Mouse (Mus musculus): ENCODE measurements at regions not wholly inside any gene's neighbourhood (a gene's known extent, or its start where the extent isn't known, plus 50 kb on each side); places are given as distances from the start of the nearest gene placed in this dataset.

DNA sequence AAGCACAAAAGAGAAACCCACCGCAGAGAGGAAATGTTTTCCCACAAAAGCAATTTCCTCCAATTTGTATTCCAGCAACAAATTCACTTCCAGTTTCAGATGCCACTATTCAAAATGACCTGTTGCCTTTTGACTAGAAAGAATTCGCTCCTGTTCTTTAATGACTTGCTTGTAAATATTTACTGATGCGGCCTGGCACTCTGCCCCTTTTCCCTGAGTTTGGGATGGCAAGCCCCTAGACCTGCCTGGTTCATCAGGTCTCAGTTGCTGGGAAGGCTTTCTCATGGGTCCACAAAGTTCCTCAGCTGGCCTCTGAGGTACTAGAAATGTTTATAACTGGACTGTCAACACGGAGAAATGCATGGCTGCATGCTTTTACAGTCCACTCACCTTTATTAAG, 161.7 kb upstream of the Phactr1 start:
- DNase-seq (ENCODE audit: low spot score) = peak; percentile 32

- DNase-seq (ENCODE audit: low spot score) = no peak
Observed at GRCm38 (mm10) chr13:42522553-42522952, 157.9 kb upstream of the Phactr1 start.

DNA sequence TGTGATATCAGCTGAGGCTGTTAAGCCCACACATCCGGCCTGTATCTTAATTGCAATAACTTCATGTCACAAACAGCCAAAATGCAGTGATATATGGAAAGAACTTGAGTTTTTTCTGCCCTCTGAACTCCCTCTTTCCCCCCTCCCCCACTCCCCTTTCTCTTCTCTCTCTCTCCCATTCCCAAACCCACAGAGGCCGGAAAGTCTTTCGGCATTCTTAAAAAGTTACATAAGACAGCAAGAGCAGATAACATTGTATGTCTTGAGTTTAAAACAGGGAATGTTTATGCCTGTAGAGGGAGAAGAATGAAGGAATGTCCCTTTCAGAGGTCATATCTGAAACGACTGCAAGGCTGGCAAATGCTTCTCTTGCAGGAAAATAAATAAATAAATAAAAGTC, 154.3 kb upstream of the Phactr1 start:
- DNase-seq (ENCODE audit: low spot score) = no peak

DNA sequence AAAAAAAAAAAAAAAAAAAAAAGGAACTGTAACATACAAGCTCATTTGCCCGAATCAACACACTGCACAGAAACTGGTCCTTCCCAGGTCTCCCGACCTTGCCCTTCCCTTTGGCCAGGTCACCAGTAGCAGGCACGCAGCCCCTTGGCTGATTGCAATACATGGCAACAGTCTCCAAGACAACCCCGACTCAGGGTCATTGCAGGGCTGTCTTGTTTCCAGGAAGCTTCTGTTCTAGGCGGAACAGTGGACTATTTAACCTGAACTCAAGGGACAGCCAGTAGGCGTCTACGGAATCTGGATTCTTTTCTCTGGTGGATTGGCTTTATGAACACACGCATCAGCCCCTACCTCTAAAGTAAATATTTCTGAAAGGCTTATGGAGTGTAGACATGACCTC, 153.5 kb upstream of the Phactr1 start:
- peak; percentile 81 for DNase-seq (ENCODE audit: low spot score)

DNA sequence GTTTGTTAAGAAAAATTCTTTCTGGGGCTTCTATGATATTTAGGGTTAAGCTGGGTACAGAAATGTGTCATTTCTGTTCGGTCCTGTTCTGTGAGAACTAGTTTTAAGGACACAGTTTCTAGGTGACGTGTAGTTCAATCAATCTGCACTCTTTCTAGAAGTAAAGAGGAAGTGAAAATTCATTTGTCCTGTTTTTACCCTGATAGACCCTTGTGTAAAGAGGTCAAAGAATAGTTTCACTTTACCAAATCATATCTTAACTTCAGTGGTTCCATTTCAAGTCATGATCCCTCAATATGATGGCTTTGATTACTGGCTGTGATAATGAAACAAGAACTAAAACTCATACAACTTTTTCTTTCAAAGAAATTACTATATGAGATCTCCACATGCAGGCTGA, 152.3 kb upstream of the Phactr1 start:
- DNase-seq (ENCODE audit: low spot score) = no peak

- no peak for DNase-seq (ENCODE audit: low spot score)
Observed at GRCm38 (mm10) chr13:42536501-42537210, 143.8 kb upstream of the Phactr1 start.

GRCm38 (mm10) chr13:42538046-42538445, 142.4 kb upstream of the Phactr1 start:
- DNase-seq (ENCODE audit: low spot score) = no peak

- DNase-seq (ENCODE audit: low spot score) = no peak
Observed at GRCm38 (mm10) chr13:42544536-42545094, 135.8 kb upstream of the Phactr1 start.

DNA sequence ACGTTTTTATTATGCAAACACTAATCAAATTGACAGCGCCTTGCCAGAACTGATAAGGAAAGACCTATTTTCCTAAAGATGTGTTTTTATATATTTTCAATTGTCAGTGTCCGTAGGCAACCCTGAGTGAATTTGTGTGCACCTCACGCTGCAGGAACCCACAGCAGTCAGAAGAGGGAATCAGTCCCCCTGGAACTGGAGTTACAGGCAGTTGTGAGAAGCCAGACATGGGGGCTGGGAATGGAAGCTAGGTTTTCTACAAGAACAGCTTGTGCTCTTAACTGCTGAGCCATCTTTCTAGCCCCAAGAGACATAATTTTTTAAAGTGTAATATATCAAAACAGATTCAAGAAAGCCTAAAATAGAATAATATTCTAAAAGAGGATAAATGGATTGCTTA, 134.0 kb upstream of the Phactr1 start:
- no peak for DNase-seq (ENCODE audit: low spot score)

GRCm38 (mm10) chr13:42546851-42547250, 133.6 kb upstream of the Phactr1 start:
- no peak for DNase-seq (ENCODE audit: low spot score)

DNA sequence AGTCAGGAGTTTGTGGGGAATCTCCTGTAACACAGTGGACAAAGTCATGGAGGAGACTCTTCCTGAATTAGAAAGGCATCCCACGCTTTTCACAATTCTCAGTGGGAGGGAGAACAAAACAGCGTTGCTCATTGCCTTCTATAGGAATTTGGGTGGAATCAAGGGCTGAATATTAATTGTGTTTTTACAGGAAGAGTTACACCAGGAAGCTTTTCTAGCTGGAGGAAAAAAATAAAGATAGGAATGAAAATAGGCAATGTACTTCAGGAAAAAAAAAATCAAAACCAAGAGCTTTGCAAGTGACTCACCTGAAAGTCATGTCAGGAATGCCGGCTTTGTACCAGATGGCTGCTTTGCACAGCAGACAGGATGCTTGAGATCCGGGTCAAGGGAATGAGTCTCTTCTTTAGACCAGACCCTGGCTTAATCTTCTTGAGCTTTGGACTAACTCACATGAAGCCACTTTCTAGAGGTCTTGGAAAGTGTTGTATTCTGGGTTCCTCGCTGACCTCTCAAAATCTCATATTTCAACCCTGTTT, 131.3 kb upstream of the Phactr1 start:
- peak; percentile 52 for DNase-seq (ENCODE audit: low spot score)

- no peak for DNase-seq (ENCODE audit: low spot score)
Observed at GRCm38 (mm10) chr13:42554961-42555360, 125.5 kb upstream of the Phactr1 start.

GRCm38 (mm10) chr13:42558526-42558925, 121.9 kb upstream of the Phactr1 start:
- DNase-seq (ENCODE audit: low spot score) = no peak

DNA sequence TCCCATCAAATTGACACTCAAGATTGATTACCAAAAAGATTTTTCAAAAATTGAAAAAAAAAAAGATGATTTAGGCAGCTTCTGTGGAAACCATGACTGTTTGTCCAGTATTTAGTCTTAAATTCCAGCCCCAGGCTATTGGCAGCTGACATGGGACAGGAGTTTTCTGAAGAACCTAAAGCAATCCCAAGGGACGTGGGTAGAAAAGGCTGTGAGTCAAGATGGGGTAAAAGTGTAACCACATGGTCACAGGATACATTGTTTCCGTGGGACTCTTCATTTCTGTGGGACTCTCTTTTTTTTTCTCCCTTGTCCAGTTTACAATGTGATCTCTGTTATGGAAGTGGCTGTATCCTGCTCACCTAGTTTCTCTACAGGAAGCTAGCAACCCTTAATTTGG, 119.0 kb upstream of the Phactr1 start:
- no peak for DNase-seq (ENCODE audit: low spot score)

- DNase-seq (ENCODE audit: low spot score) = peak; percentile 84
Observed at GRCm38 (mm10) chr13:42565291-42566058, 114.9 kb upstream of the Phactr1 start.

DNA sequence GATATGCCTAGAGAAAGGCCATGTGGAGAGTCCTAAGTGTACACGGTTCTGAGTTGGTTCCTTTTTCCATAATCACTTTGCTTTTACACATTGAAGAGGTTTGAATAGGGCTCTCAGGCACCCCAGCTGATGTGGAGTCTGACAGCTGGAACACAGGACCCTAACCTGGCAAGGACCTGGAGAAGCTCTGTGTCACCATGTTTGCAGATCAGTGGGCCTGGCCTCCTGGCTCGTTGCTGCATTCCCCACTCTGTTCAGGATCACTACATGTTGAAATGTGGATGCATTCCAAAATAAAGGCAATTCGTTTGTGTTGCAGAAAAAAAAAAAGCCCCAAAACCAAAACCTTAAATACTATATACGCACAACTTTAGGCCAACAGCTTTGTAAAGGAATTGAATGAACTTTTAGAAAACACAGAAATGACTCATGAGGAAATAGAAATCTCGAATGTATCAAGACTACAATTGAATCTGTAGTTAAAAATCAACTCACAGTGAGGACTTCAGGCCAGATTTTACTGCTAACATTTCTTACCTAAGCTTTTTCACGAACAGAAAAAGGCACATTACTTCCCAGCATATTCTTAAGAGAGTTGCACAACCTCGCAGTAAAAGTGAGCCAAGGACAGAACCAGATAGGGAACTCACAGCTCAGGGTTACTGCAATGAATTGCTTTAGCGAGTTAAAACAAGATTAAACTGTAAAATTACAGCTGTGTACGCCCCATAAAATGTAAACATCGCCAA, 109.6 kb upstream of the Phactr1 start:
- peak; percentile 45 for DNase-seq (ENCODE audit: low spot score)

DNA sequence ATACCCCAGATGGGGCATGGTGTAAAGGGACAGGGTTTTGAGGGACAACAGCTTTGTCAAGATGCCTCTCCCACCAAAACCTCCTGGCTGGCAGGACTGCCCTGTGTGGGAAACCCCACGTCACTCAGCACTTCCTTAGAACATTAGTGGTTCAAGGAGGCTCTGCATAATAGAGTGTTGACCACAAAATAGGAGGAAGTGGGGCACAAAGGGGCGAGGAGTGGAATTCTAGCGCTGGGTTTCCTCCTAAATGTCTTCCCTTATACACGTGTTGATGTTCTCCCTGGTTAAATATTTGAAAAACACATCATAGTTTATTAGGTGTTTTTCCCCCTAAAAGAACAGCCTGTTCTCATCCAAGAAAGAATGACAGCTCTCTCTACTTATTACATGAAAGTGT, 106.2 kb upstream of the Phactr1 start:
- peak; percentile 34 for DNase-seq (ENCODE audit: low spot score)

- peak; percentile 83 for DNase-seq (ENCODE audit: low spot score)
Observed at GRCm38 (mm10) chr13:42575725-42576426, 104.5 kb upstream of the Phactr1 start.

- no peak for DNase-seq (ENCODE audit: low spot score)
Observed at GRCm38 (mm10) chr13:42579471-42579870, 101.0 kb upstream of the Phactr1 start.

- no peak for DNase-seq (ENCODE audit: low spot score)
Observed at GRCm38 (mm10) chr13:42589136-42589535, 91.3 kb upstream of the Phactr1 start.

DNA sequence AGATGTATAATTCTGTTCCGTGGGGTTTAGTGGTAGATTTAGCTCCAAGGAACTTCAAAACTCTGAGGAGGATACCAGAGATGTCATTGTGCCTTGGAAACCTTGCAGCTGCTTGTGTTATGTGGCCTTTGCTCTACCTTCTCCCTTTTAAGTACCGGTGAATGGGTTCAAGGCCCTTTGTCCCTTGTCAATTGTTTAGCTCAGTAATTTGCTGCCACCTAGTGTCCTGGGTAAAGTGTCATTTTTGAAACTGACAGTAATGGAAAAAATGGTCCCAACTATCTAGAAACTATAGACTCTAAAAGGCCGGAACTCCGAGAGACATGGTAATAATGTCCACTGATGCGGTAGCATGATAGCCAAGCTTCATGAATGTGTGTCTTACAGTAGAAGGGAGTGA, 90.8 kb upstream of the Phactr1 start:
- DNase-seq (ENCODE audit: low spot score) = no peak

DNA sequence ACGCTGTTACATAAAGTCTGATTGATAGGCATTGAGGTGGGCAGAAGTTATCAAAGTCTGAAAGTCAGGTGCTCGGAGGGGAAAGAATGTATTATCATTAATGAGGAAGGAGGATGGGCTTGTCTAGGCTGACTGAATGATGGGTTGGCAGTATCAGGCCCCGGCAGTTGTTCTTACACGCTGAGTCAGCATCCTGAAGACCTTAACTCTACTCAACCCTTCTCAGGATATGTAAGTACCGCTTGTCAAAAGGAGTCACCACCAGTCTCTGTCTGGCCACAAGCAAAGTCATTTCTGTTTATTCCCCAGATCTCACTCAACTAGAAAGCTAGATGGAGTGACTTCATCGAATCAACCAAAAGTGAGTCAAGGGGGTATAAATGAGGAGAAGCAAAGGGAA, 90.0 kb upstream of the Phactr1 start:
- DNase-seq (ENCODE audit: low spot score) = no peak
